In genomic region chr10:53087811-53088210, GRCm38 (mm10) we compare ENCODE assay signal across 12 mouse cellular contexts.
DNase-seq lines count a peak whose midpoint lies in the region; ATAC-seq and TF ChIP-seq lines count a peak whose summit lies in the region.
"Had no signal": no experiment of that assay in that cellular context is flagged by ENCODE, and none has a peak within 500 bp of the region (broad histone marks: within the 10 kb centered on the region; RNA-seq: fewer than 3 reads in every experiment).

No protein-coding gene starts in this region.

- no peak for ATAC-seq in kidney, postnatal 0 days (replicated peaks; ENCODE audit: low FRiP score, low read depth)
- no peak for ATAC-seq in kidney, embryonic 14.5 days (ENCODE audit: low FRiP score, low TSS enrichment)

- H3K27ac ChIP-seq in kidney, postnatal 0 days, result no peak overlapping the region
- no peak overlapping the region for H3K27ac ChIP-seq in kidney, embryonic 14.5 days (ENCODE audit: low read depth, low read length)
- H3K27ac ChIP-seq: embryonic facial prominence, embryonic 13.5 days; midbrain, embryonic 12.5 days had no signal

- peak; percentile 49 to 57 for DNase-seq in cerebellum, postnatal 14 days
- DNase-seq in cerebellum, postnatal 36 days, result no peak
- DNase-seq in kidney, postnatal 0 days (ENCODE audit: low spot score), result peak; percentile 79
- DNase-seq in ES-CJ7 (ENCODE audit: low read depth, low spot score), result peak; percentile 20
- peak; percentile 50 for DNase-seq in heart, postnatal 4 days
- DNase-seq in adipocyte (ENCODE audit: low spot score), result no peak
- DNase-seq in ovary, postnatal 14 days (ENCODE audit: low spot score), result no peak
- DNase-seq: adrenal gland, postnatal 14 days; gastrocnemius, postnatal 36 days had no signal

- H3K27me3 ChIP-seq in kidney, postnatal 0 days (ENCODE audit: insufficient read depth, low read length), result no peaks in the 10 kb centered on the region
- H3K27me3 ChIP-seq in kidney, embryonic 14.5 days (ENCODE audit: control insufficient read depth, insufficient read depth, low read length), result no peaks in the 10 kb centered on the region
- H3K27me3 ChIP-seq: embryonic facial prominence, embryonic 13.5 days; midbrain, embryonic 12.5 days had no signal

- peak; percentile 81 for TF ChIP-seq CTCF in kidney, postnatal 0 days (IDR thresholded peaks at IDR 0.05; ENCODE audit: low read depth)

- no peaks in the 10 kb centered on the region for H3K4me1 ChIP-seq in kidney, postnatal 0 days (replicated peaks; ENCODE audit: insufficient read depth, low read length)
- no peaks in the 10 kb centered on the region for H3K4me1 ChIP-seq in kidney, embryonic 14.5 days (ENCODE audit: control insufficient read depth, insufficient read depth, low read length)
- H3K4me1 ChIP-seq: embryonic facial prominence, embryonic 13.5 days; midbrain, embryonic 12.5 days had no signal

- H3K9ac ChIP-seq in kidney, postnatal 0 days (ENCODE audit: low read depth, low read length), result no peak overlapping the region
- no peak overlapping the region for H3K9ac ChIP-seq in kidney, embryonic 14.5 days (ENCODE audit: low read depth, low read length)
- H3K9ac ChIP-seq: embryonic facial prominence, embryonic 13.5 days; midbrain, embryonic 12.5 days had no signal

- no peaks in the 10 kb centered on the region for H3K9me3 ChIP-seq in kidney, postnatal 0 days (replicated peaks; ENCODE audit: low read length)
- no peaks in the 10 kb centered on the region for H3K9me3 ChIP-seq in kidney, embryonic 14.5 days (ENCODE audit: control insufficient read depth, low read length)
- H3K9me3 ChIP-seq: midbrain, embryonic 12.5 days had no signal

- H3K4me2 ChIP-seq in kidney, postnatal 0 days (ENCODE audit: low read length), result no peak overlapping the region
- no peak overlapping the region for H3K4me2 ChIP-seq in kidney, embryonic 14.5 days (replicated peaks; ENCODE audit: low read depth, low read length)
- H3K4me2 ChIP-seq: embryonic facial prominence, embryonic 13.5 days; midbrain, embryonic 12.5 days had no signal

- no peaks in the 10 kb centered on the region for H3K36me3 ChIP-seq in kidney, postnatal 0 days (ENCODE audit: insufficient read depth, low read length)
- H3K36me3 ChIP-seq in kidney, embryonic 14.5 days (ENCODE audit: control insufficient read depth, insufficient read depth, low read length), result no peaks in the 10 kb centered on the region
- H3K36me3 ChIP-seq: embryonic facial prominence, embryonic 13.5 days; midbrain, embryonic 12.5 days had no signal

- WGBS in kidney, postnatal 0 days, result 53% methylated on average over 1 of the region's 1 CpGs
- WGBS in kidney, embryonic 14.5 days, result 72% methylated on average over 1 of the region's 1 CpGs

- no peak overlapping the region for H3K4me3 ChIP-seq in kidney, postnatal 0 days (replicated peaks; ENCODE audit: low read depth, low read length)
- no peak overlapping the region for H3K4me3 ChIP-seq in kidney, embryonic 14.5 days (ENCODE audit: low read length)
- H3K4me3 ChIP-seq: embryonic facial prominence, embryonic 13.5 days; midbrain, embryonic 12.5 days had no signal

Comparison
In these comparisons a context has a peak if more than half of its experiments do, and no peak if none do; other contexts are left out.
1. DNase-seq: peak in cerebellum, postnatal 14 days (2 of 2), kidney, postnatal 0 days (single experiment), ES-CJ7 (single experiment) and heart, postnatal 4 days (single experiment); none in cerebellum, postnatal 36 days (0 of 2), adipocyte (single experiment) and ovary, postnatal 14 days (single experiment).